Mouse (Mus musculus) embryo, embryonic 11 days (tissue): ENCODE results near the gene Nanos2.
A peak's percentile ranks its signal among the peaks of the same experiment; 100 is the strongest.

Source experiments
- DNase-seq: peaks from one replicate; pipeline ENCODE4 v3.0.0-alpha.2; 2015

The Nanos2 gene

GRCm38 (mm10) chr7:18991660-18992293, 4.6 kb downstream of the Nanos2 start:
- DNase-seq = peak; percentile 46

- no peak for DNase-seq
Observed at GRCm38 (mm10) chr7:18992294-18992675, 5.1 kb downstream of the Nanos2 start.

DNA sequence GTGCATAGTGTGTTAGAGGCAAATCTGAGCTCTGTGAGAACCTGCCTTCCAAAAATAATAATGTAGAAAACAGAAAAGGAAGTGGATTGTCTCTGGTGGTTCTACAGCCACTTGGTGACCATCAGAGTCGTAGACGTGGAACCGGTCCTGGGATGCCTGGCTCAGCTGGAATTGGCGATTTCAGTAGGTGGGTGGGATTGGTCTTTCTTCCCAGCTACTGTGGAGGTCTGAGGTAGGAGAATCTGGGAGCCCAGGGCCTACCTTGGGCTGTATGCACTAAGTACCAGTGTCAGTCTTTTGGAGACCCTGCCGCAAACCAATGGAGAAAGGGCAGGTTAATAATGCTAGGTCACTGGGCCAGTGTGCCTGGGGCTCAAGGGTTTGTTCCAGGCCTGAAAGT, 5.8 kb downstream of the Nanos2 start:
- no peak for DNase-seq

- DNase-seq = no peak
Observed at GRCm38 (mm10) chr7:18998835-18999234, 11.6 kb downstream of the Nanos2 start.

GRCm38 (mm10) chr7:19000421-19000820, 13.2 kb downstream of the Nanos2 start:
- no peak for DNase-seq

DNA sequence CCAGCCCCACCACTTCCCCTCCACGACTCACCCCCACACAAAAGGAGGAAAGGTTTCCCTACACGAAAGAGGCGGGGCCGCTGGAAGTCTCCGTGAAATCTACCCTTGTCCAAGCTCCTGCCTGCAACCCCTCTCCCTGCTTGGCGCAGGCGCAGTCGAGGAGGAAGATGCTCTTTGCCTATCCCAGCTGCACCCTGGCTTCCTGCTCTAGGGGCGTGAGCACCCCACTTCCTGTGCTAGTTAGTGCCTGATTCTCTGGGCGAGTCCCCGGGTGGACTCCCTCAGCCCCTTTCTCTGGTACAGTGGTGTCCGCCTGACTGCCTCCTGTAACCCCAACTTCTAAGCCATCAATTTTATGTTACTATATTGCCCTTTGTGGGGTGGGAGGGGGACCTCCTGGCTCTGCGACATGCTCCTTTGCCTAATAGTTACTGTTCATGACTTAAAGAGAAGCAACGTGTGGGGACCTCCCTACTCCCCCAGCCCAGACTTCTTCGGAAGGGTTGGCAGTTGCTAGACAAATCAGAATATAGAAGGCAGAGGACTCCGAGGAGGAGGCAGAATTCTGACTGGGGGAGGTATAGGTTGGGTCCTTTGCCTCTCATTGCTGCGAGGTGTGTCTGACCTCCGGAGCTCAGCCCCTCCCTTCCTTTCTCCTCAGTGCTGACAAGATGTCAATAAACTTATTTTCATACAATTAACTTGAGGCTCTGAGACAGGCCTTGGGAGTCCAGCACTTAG, 14.0 kb downstream of the Nanos2 start:
- DNase-seq = peak; percentile 73

- no peak for DNase-seq
Observed at GRCm38 (mm10) chr7:19001807-19002085, 14.5 kb downstream of the Nanos2 start.

DNA sequence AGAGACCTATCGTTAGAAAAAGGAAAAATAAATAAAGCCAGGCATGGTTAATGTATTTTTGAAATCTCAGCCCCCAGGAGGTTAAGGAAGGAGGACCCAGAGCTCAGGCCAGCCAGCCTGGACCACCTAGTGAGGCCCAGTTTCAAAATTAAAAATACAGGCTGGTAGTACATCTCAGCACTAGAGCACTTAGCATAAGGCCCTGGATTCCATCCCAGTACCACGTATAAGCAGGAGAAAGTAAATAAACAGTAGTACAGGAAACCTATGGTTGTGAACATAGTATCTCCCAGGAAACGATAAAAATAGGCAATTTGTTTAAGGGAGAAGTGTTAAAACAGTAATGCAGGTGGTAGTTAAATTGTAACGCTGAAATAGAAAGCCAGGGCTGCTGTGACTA, 14.9 kb downstream of the Nanos2 start:
- DNase-seq = no peak

GRCm38 (mm10) chr7:19002848-19003498, 15.8 kb downstream of the Nanos2 start:
- DNase-seq = peak; percentile 93

DNA sequence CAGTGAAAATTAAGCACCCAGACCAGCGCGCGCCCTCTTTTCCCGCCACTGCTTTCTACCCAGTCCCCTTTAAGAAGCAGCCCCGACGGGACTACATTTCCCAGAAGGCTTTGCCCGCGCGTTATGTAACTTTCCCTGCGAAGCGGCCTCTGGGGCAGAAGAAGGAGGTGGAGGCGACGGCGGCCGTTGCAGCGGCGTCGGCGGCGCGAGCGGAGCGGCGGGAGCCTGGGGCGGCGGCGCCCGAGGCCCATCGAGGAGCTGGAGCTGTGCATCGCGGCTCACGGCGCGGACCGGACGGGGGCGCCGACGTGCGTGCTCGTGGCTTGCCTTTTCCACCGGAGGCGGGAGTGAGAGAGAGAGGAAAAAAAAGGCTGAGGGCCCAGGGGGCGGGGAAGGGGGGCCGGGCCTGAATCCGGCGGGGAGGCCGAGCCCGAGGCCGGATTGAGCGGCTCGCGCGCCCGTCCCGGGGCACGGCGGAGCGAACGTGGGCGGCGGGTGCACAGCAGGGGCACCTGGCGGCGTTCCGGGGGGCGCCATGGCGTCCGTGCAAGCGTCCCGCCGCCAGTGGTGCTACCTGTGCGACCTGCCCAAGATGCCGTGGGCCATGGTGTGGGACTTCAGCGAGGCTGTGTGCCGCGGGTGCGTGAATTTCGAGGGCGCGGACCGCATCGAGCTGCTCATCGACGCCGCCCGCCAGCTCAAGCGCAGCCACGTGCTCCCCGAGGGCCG, 16.9 kb downstream of the Nanos2 start, which contains the start of gene Irf2bp1:
Irf2bp1 (plus strand) TSS at position 143 of the 729 bp plus-strand sequence.
- peak; percentile 96 for DNase-seq

DNA sequence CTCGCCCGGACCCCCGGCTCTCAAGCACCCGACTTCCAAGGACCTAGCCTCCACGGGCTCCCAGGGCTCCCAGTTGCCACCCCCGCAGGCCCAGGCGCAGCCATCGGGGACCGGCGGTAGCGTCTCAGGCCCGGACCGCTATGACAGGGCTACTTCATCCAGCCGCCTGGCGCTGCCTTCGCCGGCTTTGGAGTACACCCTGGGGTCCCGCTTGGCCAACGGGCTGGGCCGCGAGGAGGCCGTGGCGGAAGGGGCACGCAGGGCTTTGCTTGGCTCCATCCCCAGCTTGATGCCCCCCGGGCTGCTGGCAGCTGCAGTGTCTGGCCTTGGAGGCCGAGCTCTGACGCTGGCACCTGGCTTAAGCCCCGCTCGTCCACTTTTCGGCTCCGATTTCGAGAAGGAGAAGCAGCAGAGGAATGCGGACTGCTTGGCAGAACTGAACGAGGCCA, 17.5 kb downstream of the Nanos2 start:
- DNase-seq = peak; percentile 23

- no peak for DNase-seq
Observed at GRCm38 (mm10) chr7:19005417-19006121, 18.4 kb downstream of the Nanos2 start.

DNA sequence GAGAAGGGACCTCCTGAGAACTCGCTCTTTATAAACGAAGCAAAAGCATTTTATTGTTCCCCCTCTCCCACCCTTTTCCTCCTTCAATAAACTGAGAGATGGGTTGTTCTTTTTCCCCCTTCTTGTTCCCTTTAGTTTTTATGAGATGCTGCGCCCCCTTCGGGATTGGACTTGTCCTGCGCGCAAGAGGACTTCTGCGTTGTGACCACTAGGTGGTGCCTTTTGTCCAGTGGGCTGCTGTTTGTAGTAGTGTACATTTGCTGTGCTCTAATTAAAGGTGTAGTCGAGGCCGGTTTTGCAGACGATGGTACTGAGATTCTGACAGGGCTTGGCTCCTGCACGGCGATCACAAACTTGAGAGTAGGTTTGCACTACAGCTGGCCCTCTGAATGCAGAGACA, 19.3 kb downstream of the Nanos2 start:
- peak; percentile 92 for DNase-seq

- no peak for DNase-seq
Observed at GRCm38 (mm10) chr7:19007026-19007977, 20.1 kb downstream of the Nanos2 start.

GRCm38 (mm10) chr7:19010581-19010980, 23.4 kb downstream of the Nanos2 start:
- DNase-seq = no peak

DNA sequence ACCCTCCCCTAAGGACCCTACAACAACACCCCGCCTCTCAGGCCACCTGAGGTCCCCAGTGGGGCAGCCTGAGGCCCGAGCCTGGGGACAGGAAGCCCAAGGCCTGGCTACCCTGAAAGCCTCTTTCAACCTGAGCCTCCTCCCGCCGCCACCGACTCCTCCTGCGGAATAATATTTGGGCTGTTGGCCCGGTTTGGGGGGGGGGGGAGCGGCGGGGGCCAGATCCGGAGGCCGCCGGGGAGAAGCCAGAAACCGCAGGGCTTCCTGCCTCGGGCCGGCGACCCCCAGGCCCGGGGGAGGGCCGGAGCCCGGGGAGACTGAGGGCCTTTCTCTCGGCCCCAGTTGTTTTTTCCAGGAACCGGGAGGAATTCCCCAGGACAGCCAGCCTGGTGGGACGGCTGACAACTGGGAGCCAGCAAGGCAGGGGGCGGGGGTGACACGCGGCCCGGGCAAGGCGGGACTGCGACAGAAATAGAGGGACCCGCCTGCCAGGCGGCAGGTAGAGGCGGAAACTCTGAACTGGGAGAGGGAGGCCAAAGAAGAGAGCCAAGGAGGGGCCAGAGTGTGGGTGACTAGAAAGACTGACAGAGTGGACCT, 24.9 kb downstream of the Nanos2 start:
- peak; percentile 41 for DNase-seq

- DNase-seq = no peak
Observed at GRCm38 (mm10) chr7:19012882-19013281, 25.7 kb downstream of the Nanos2 start.

DNA sequence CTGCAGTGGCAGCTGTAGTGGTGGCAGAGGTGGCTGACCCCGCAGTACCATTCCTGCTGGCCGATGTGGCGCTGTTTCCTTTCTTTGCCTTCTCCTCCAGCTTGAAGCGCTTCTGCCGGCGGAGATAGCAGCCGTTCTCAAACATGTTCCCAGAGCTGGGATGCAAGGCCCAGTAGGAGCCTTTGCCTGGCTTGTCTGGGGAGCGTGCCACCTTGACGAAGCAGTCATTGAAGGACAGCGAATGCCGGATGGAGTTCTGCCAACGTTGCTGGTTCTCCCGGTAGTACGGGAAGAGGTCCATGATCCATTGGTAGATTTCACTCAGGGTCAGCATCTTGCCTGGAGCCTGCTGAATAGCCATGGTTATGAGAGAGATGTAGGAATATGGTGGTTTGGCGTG, 27.3 kb downstream of the Nanos2 start:
- peak; percentile 29 for DNase-seq

DNA sequence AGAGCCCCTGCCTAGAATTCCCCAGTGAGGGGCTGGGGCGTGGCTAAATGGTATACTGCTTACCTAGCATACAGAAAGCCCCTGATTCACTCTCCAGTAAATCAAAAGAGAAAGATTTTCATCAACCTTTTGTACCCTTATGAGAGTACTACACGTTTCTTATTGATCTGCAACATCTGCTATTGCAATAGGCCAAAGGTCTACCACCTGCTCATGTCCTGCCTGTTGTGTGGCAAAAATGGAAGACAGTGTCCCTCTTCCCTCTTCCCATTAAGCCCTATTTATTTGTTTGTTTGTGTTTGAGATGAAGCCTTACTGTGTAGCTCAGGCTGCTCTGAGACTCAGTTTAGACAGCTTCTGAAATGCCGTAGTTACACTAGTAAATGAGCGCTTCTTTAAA, 28.8 kb downstream of the Nanos2 start:
- DNase-seq = no peak

DNA sequence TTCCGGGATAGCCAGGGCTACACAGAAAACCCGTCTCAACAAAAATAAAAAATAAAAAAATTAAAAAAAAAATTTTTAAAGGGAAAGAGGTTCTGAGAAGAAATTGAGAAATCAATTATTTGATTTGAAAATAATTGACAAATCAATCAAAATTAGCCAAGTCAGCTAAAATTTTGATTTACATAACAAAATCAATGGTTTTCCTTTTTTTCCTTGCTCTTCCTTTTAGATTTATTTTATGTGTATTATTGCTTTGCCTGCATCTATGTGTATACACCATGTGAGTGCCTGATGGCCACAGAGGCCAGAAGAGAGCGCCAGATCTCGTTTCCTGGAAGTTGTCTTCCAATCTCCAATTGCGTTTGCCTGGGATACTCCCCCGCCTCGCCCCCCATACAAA, 30.7 kb downstream of the Nanos2 start:
- DNase-seq = no peak

GRCm38 (mm10) chr7:19021048-19021447, 33.8 kb downstream of the Nanos2 start:
- no peak for DNase-seq
